In the genomic region with DNA sequence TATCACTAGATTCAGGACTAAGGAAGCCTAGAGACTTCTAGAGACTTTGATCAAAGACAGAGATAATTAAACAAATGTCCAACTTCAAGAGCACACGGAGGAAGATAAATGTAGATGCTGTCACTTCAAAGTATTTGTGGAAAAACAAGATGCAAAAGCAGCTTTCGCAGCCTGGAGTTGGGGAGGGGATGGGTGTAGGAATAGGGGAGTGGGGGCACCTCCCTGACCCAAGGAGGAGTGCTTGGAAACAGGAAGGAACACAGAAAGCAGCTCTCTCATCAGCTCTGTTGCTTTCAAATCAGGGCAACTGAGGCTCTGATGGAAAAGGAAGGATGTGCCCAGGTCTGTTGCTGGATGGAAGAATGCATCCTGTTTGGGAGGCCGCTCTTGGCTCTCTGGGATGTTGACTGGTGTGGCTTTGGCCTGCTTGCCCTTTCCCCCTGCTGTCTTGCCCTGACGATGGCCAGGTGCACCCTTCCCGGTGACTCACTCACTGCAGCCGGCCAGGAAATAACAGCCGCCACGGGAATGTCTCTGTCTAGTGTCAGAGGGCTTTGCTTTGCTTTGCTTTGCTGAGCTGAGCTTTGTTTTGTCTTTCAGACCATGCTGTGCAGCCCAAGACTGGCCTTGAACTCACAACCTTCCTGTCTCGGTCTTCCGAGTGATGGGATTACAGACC, we compare ENCODE assay signal across 10 mouse cellular contexts. TPM values are rescaled to one million over a fixed set of nuclear protein-coding genes. Genes with fewer than 3 reads are reported as not detected.
A peak's percentile ranks its signal among the peaks of the same experiment; 100 is the strongest.
DNase-seq lines count a peak whose midpoint lies in the region; ATAC-seq and TF ChIP-seq lines count a peak whose summit lies in the region.
"Had no signal": no experiment of that assay in that cellular context is flagged by ENCODE, and none has a peak within 500 bp of the region (broad histone marks: within the 10 kb centered on the region; RNA-seq: fewer than 3 reads in every experiment).

No protein-coding gene starts in this region.

- H3K36me3 ChIP-seq in hindbrain, embryonic 14.5 days (replicated peaks; ENCODE audit: control insufficient read depth, insufficient read depth) = no peaks in the 10 kb centered on the region
- H3K36me3 ChIP-seq in hindbrain, embryonic 11.5 days (ENCODE audit: control insufficient read depth, insufficient read depth, low read length) = no peaks in the 10 kb centered on the region
- no peaks in the 10 kb centered on the region for H3K36me3 ChIP-seq in neural tube, embryonic 13.5 days
- no peaks in the 10 kb centered on the region for H3K36me3 ChIP-seq in heart, embryonic 15.5 days
- no peaks in the 10 kb centered on the region for H3K36me3 ChIP-seq in stomach, postnatal 0 days (ENCODE audit: control insufficient read depth, insufficient read depth, low read length)
- H3K36me3 ChIP-seq: forebrain, embryonic 12.5 days had no signal

- no peak overlapping the region for H3K4me2 ChIP-seq in hindbrain, embryonic 14.5 days (replicated peaks)
- H3K4me2 ChIP-seq in hindbrain, embryonic 11.5 days (replicated peaks; ENCODE audit: low read depth, low read length) = no peak overlapping the region
- no peak overlapping the region for H3K4me2 ChIP-seq in neural tube, embryonic 13.5 days
- H3K4me2 ChIP-seq in heart, embryonic 15.5 days = no peak overlapping the region
- H3K4me2 ChIP-seq in stomach, postnatal 0 days (replicated peaks; ENCODE audit: low read depth) = no peak overlapping the region
- H3K4me2 ChIP-seq: forebrain, embryonic 12.5 days had no signal

- no peak for TF ChIP-seq EP300 in stomach, postnatal 0 days (optimal IDR thresholded peaks at IDR 0.05)

- no peak overlapping the region for H3K9ac ChIP-seq in hindbrain, embryonic 14.5 days
- H3K9ac ChIP-seq in hindbrain, embryonic 11.5 days (ENCODE audit: low read depth, low read length) = no peak overlapping the region
- H3K9ac ChIP-seq in neural tube, embryonic 13.5 days = no peak overlapping the region
- no peak overlapping the region for H3K9ac ChIP-seq in heart, embryonic 15.5 days
- H3K9ac ChIP-seq in stomach, postnatal 0 days (ENCODE audit: low read length) = no peak overlapping the region
- H3K9ac ChIP-seq: forebrain, embryonic 12.5 days had no signal

- H3K9me3 ChIP-seq in hindbrain, embryonic 14.5 days (ENCODE audit: control insufficient read depth, low read length) = no peaks in the 10 kb centered on the region
- H3K9me3 ChIP-seq in hindbrain, embryonic 11.5 days (ENCODE audit: control insufficient read depth, low read length) = no peaks in the 10 kb centered on the region
- no peaks in the 10 kb centered on the region for H3K9me3 ChIP-seq in neural tube, embryonic 13.5 days
- H3K9me3 ChIP-seq in heart, embryonic 15.5 days (replicated peaks) = no peaks in the 10 kb centered on the region
- no peaks in the 10 kb centered on the region for H3K9me3 ChIP-seq in stomach, postnatal 0 days (ENCODE audit: control insufficient read depth, low read length)
- H3K9me3 ChIP-seq: forebrain, embryonic 12.5 days had no signal

- ATAC-seq in hindbrain, embryonic 14.5 days (ENCODE audit: low FRiP score) = no peak
- no peak for ATAC-seq in hindbrain, embryonic 11.5 days (ENCODE audit: low FRiP score)
- no peak for ATAC-seq in neural tube, embryonic 13.5 days (ENCODE audit: low read depth)
- 0 out of 2 replicates have a peak, but pooled peaks have one; percentile 27 for ATAC-seq in heart, embryonic 15.5 days (replicated peaks; ENCODE audit: insufficient number of reproducible peaks, insufficient read depth, low FRiP score, low read depth)
- ATAC-seq in stomach, postnatal 0 days (ENCODE audit: low FRiP score, low TSS enrichment) = peak; percentile 71
- ATAC-seq: Patski had no signal

- no peak overlapping the region for H3K4me3 ChIP-seq in hindbrain, embryonic 14.5 days (replicated peaks; ENCODE audit: low read length)
- H3K4me3 ChIP-seq in hindbrain, embryonic 11.5 days (ENCODE audit: low read depth, low read length) = no peak overlapping the region
- H3K4me3 ChIP-seq in neural tube, embryonic 13.5 days = no peak overlapping the region
- H3K4me3 ChIP-seq in heart, embryonic 15.5 days = no peak overlapping the region
- no peak overlapping the region for H3K4me3 ChIP-seq in stomach, postnatal 0 days (ENCODE audit: low read depth, low read length)
- H3K4me3 ChIP-seq: forebrain, embryonic 12.5 days; myocyte had no signal

- no peak for TF ChIP-seq CTCF in stomach, postnatal 0 days (IDR thresholded peaks at IDR 0.05; ENCODE audit: low read depth)

- peak overlapping the region; percentile 11; the same call in 1 of the 2 replicates for H3K27ac ChIP-seq in hindbrain, embryonic 14.5 days
- no peak overlapping the region for H3K27ac ChIP-seq in hindbrain, embryonic 11.5 days (ENCODE audit: low read depth, low read length)
- H3K27ac ChIP-seq in neural tube, embryonic 13.5 days (replicated peaks) = peak overlapping the region; percentile 28; the same call in 1 of the 2 replicates
- peak overlapping the region; percentile 52 for H3K27ac ChIP-seq in heart, embryonic 15.5 days
- H3K27ac ChIP-seq in stomach, postnatal 0 days (replicated peaks) = peak overlapping the region; percentile 75
- H3K27ac ChIP-seq: forebrain, embryonic 12.5 days had no signal

- no peaks in the 10 kb centered on the region for H3K27me3 ChIP-seq in hindbrain, embryonic 14.5 days (ENCODE audit: control insufficient read depth, insufficient read depth, low read length)
- H3K27me3 ChIP-seq in hindbrain, embryonic 11.5 days (ENCODE audit: control insufficient read depth, insufficient read depth, low read length) = no peaks in the 10 kb centered on the region
- no peaks in the 10 kb centered on the region for H3K27me3 ChIP-seq in neural tube, embryonic 13.5 days
- H3K27me3 ChIP-seq in heart, embryonic 15.5 days = no peaks in the 10 kb centered on the region
- no peaks in the 10 kb centered on the region for H3K27me3 ChIP-seq in stomach, postnatal 0 days (ENCODE audit: control insufficient read depth, insufficient read depth, low read length)
- H3K27me3 ChIP-seq: Patski had no signal

- 63% methylated on average over 10 of the region's 10 CpGs for WGBS in hindbrain, embryonic 14.5 days
- 64% methylated on average over 10 of the region's 10 CpGs for WGBS in hindbrain, embryonic 11.5 days
- WGBS in neural tube, embryonic 13.5 days = 78% methylated on average over 10 of the region's 10 CpGs
- WGBS in heart, embryonic 15.5 days = 43% methylated on average over 10 of the region's 10 CpGs
- WGBS in stomach, postnatal 0 days = 35% methylated on average over 10 of the region's 10 CpGs

- no peaks in the 10 kb centered on the region; the same call in 1 of the 2 replicates for H3K4me1 ChIP-seq in hindbrain, embryonic 14.5 days (replicated peaks; ENCODE audit: control insufficient read depth, insufficient read depth, low read length)
- H3K4me1 ChIP-seq in hindbrain, embryonic 11.5 days (replicated peaks; ENCODE audit: control insufficient read depth, insufficient read depth, low read length) = no peaks in the 10 kb centered on the region
- peaks cover 25% of the 10 kb centered on the region for H3K4me1 ChIP-seq in neural tube, embryonic 13.5 days (replicated peaks)
- H3K4me1 ChIP-seq in heart, embryonic 15.5 days (replicated peaks) = peaks cover 30% of the 10 kb centered on the region
- H3K4me1 ChIP-seq in stomach, postnatal 0 days (replicated peaks; ENCODE audit: control insufficient read depth, insufficient read depth) = peaks cover 6% of the 10 kb centered on the region

- DNase-seq in hindbrain, embryonic 14.5 days (ENCODE audit: low spot score) = no peak
- no peak for DNase-seq in hindbrain, embryonic 11.5 days (ENCODE audit: low spot score)
- DNase-seq in neural tube, embryonic 10.5 days (ENCODE audit: extremely low spot score, low spot score) = no peak
- DNase-seq in stomach, postnatal 0 days (ENCODE audit: low spot score) = peak; percentile 55
- DNase-seq in layer of hippocampus, adult 8-10 months (ENCODE audit: low spot score in 2 of 2) = no peak

RNA-seq across cellular contexts. Expression of gene Smad5, which starts 23.8 kb away (rescaled TPM):
- 32.3 and 33.8 TPM in 2 replicates for polyA plus RNA-seq in hindbrain, embryonic 14.5 days (2014; fragmentation: Nextera tagmentation; extraction: Ambion mirVana)
- 47.8 and 50.9 TPM in 2 replicates for polyA plus RNA-seq in hindbrain, embryonic 11.5 days (2014; fragmentation: Nextera tagmentation; extraction: Ambion mirVana)
- 22.7 and 25.7 TPM in 2 replicates for polyA plus RNA-seq in neural tube, embryonic 13.5 days (2015; fragmentation: Nextera tagmentation; extraction: Ambion mirVana)
- polyA plus RNA-seq in heart, embryonic 15.5 days (2015; fragmentation: Nextera tagmentation; extraction: Ambion mirVana) = 14.7 and 17.5 TPM in 2 replicates
- 9.4 and 10.3 TPM in 2 replicates for polyA plus RNA-seq in stomach, postnatal 0 days (2015; fragmentation: Nextera tagmentation; extraction: Ambion mirVana)
- total RNA-seq in layer of hippocampus, adult 8-10 months (2022) = 10 to 100 TPM; 27.1 to 28.8 (median 27.7) TPM

Comparison
In these comparisons a context has a peak if more than half of its experiments do, and no peak if none do; other contexts are left out.
1. ATAC-seq: peak in heart, embryonic 15.5 days (single experiment) and stomach, postnatal 0 days (single experiment); none in hindbrain, embryonic 14.5 days (single experiment), hindbrain, embryonic 11.5 days (single experiment) and neural tube, embryonic 13.5 days (single experiment).